Mouse (Mus musculus): ENCODE measurements around the gene Gmpr.

The Gmpr gene

GRCm38 (mm10) chr13:45538532-45539204 is 31.4 kb downstream of the Gmpr start:
- peak; percentile 12 for DNase-seq (ENCODE audit: extremely low spot score, low read depth, low spot score)

- DNase-seq (ENCODE audit: extremely low spot score, low read depth, low spot score): peak; percentile 63
Measured at GRCm38 (mm10) chr13:45539205-45539568, 31.9 kb downstream of the Gmpr start.

DNA sequence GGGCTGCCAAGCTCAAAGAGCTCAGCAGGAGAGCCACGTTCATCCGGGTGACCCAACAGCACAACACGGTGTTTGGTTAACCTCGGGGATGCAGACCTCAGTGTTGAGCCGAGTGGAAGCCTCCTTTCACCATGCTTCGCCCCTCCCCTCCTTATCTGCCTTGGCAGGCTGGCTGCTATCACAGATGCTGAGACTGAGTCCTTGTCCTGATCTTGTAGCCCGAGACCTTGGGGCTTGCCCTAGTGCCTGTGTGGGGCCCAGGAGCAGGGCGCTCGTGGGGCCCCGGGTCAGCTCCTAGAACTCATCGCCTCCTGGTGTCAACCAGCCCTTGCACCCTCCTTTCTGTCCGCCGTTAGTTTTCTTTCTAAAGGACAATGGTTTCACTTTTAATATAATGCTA is 38.7 kb downstream of the Gmpr start:
- no peak for DNase-seq (ENCODE audit: extremely low spot score, low read depth, low spot score)

DNA sequence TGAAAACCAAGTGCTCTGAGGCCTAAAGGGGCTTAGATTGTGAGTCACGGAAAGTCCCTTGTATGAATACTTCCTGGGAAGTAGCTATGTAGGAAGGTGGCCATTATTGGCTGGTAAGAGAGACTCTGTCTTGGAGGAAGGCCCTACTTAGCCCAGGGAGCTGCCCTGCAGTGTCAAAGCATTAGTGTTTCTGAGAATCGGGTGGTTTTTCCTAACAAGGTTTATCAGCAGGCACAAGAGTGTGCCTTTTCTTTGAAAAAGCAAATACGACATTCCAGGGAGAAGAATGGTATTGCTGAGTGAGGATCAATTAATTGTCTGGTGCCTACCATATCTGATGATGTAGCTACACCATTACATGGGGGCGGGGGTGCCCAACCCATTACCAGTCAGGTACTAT is 39.7 kb downstream of the Gmpr start:
- no peak for DNase-seq (ENCODE audit: extremely low spot score, low read depth, low spot score)

- no peak for DNase-seq (ENCODE audit: extremely low spot score, low read depth, low spot score)
Measured at GRCm38 (mm10) chr13:45547549-45547948, 40.3 kb downstream of the Gmpr start.

GRCm38 (mm10) chr13:45553674-45554073 is 46.4 kb downstream of the Gmpr start:
- DNase-seq (ENCODE audit: extremely low spot score, low read depth, low spot score): no peak

DNA sequence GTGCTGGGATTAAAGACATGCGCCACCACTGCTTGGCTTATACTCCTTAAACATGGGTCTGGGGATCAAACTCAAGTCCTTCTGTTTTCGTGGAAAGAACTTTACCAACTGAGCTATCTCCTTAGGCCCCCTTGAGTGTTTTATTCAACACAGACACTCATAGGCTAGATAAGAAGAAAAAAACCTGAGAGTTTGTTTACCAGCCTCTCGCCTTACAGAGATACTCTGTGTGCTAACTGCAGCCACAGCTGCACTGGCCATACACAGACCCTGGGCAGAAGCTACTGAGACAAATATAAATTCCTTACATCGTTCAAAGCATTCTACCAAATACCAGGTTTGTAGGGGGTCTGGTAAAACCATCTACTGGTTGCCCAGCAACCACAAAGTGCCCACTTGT is 51.1 kb downstream of the Gmpr start:
- no peak for DNase-seq (ENCODE audit: extremely low spot score, low read depth, low spot score)

- no peak for DNase-seq (ENCODE audit: extremely low spot score, low read depth, low spot score)
Measured at GRCm38 (mm10) chr13:45559258-45559657, 52.0 kb downstream of the Gmpr start.

DNA sequence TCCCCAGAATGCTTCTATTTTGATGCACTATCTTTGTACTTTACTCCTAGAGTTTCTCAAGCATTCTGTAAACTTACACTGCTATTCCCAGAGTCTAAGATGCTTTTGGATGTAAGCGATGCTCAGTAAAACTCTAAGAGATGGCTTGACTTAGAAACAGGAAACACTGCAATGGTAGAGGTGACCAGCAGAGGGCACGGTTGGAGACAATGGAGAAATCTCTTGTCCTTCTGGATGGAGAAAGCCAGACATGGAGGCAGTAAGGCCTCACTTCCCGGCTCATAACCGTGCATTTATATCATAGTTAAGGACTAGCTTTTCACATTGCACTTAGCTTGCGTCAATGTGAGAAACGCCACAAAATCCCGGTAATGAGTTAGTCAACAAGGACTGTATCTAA is 53.3 kb downstream of the Gmpr start:
- DNase-seq (ENCODE audit: extremely low spot score, low read depth, low spot score): no peak

GRCm38 (mm10) chr13:45562011-45562410 is 54.8 kb downstream of the Gmpr start:
- DNase-seq (ENCODE audit: extremely low spot score, low read depth, low spot score): no peak

DNA sequence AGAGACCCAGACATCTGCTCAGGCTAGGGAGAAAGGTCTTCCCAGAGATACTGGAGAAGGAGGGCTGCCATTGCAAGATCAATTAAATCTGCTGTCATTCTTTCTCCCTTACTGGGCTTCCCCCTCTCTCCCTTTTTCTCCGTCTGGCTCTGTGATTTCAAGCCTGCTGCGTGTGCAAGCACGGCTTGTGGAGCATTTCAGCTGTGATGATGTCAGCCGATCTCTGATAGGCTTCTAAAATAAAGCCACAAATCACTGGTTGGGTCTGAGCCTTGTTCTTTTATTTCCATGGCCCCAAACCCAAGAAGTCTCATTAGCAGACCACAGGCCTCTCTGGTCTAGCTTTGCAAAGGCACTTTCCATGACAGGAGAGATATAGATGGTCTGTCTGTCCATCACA is 57.7 kb downstream of the Gmpr start:
- DNase-seq (ENCODE audit: extremely low spot score, low read depth, low spot score): no peak

DNA sequence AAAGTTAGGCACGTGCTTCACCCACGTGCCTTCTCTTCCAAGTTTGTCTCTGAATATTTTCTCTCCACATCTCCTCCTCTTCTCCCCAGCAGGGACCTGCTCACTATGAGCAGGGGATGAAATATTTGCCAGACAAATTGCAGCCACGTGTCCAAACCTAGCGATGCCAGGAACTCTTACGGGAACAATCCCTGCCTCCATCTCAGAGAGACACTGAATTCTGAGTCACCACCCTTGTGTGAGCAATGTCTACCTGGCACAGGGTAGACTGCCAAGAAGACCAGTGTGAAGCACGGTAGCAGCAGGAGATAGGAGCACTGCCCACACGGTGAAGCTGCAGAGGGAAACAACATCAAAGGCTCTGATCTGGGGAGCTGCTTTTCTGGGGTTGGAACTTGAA is 62.7 kb downstream of the Gmpr start:
- no peak for DNase-seq (ENCODE audit: extremely low spot score, low read depth, low spot score)

- peak; percentile 69 for DNase-seq (ENCODE audit: extremely low spot score, low read depth, low spot score)
Measured at GRCm38 (mm10) chr13:45571795-45572262, 64.6 kb downstream of the Gmpr start.

DNA sequence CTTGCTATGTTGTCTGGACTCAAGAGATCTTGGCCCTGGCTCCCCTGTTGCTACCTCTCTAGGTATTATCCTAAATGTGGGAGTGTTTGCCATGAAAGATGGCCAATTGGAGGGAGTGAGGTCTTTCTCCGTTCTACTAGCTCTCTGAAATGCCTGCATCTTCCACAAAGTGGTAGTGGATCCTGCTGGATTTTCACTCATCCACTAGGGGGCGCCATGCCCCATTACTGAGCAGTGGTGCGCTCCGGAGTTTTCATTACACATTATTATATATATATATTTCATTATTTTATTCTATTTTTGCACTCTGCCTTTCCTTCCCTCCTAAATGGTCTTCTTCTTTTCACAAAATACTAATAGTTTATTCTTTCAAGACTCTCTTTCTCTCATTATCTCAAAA is 65.5 kb downstream of the Gmpr start:
- no peak for DNase-seq (ENCODE audit: extremely low spot score, low read depth, low spot score)

DNA sequence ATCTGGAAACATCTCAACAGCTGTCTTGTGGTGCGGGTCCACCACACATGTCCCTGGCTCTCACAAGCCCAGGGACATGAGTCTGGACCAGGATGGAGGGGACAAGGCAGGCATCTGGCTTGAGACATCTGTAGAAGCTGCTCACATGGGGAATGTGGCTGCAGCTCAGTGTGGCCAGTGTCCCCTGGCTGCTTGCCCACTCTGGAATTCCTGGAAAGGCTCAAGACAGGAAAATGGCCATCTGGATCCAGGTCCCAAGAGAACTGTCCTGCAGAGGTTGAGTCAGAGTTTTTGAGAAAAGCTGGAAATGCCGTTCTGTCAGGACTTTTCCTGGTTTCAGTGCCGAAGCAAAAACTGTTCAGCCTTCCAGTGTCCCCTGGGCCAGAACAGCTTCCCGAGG is 68.9 kb downstream of the Gmpr start:
- no peak for DNase-seq (ENCODE audit: extremely low spot score, low read depth, low spot score)

DNA sequence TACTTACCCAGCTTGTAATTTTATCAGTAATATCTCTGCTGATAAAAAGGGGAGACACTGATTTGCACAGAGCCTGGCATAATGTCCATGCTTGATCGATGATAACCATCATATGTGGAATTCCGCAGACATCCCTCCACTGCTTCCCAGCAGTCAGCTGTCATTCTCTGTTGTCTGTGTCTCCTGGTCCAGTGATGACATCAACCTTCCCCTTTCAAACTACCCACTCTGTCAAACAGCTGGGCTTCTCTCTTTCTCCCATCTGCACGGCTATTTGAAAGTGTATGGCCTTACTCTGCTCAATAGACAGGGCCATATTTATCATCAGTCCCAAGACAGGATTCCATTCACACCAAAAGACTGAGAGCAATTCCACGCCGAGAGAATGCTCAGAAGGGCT is 70.1 kb downstream of the Gmpr start:
- no peak for DNase-seq (ENCODE audit: extremely low spot score, low read depth, low spot score)

DNA sequence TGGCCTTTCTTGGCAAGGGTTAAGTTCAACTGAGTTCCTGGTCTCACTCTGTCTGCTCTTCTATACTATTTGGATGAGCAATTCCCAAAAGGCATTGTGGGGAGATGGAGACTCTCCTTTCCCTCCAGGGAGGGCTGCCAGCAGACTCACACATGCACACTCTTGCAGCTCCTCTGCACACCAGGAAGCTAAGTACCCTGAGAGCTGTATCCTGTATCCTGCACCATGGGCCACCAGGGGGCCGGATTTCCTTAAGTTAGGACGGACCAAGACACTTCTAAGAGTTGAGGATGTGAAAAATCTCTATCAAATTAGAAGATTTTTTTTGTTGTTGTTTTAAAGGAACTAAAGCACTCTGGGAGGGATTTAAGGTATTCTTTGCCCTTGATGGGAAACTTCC is 70.5 kb downstream of the Gmpr start:
- DNase-seq (ENCODE audit: extremely low spot score, low read depth, low spot score): no peak

DNA sequence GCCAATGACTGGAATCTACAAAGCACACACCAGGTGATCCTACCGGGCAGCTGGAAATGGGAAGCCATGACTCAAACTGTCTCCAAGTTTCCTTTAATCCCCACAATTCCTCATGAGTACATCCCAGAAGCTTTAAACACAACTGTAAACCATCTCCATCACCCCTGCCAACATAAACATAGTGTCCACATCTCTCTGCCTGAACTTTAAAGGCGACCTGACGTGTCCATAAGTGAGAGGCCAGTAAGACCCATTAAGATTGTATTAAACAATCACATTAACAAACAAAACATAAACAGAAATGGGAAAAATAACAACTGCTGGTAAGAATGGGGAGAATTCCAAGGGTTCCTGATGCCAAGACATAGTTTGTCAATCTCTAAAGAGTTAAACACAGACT is 72.5 kb downstream of the Gmpr start:
- no peak for DNase-seq (ENCODE audit: extremely low spot score, low read depth, low spot score)

GRCm38 (mm10) chr13:45582294-45582693 is 75.0 kb downstream of the Gmpr start:
- DNase-seq (ENCODE audit: extremely low spot score, low read depth, low spot score): no peak

DNA sequence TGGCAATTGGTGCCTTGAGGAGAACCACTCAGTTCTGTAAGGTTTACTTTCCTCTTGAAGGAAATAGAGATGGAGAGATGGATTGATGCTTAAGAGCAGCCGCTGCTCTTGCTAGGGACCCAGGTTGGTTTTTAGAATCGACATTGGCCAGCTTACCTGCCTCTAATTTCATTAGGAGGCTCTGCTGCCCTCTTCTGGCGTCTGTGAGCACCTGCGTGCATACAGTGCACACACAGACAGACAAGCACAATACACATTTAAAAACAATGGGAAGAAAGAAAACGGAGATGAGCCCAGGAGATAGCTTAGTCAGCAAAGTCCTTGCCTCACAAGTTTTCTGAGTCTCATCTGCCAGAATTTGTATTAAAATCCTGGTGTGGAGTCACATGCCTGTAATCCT is 75.8 kb downstream of the Gmpr start:
- no peak for DNase-seq (ENCODE audit: extremely low spot score, low read depth, low spot score)

DNA sequence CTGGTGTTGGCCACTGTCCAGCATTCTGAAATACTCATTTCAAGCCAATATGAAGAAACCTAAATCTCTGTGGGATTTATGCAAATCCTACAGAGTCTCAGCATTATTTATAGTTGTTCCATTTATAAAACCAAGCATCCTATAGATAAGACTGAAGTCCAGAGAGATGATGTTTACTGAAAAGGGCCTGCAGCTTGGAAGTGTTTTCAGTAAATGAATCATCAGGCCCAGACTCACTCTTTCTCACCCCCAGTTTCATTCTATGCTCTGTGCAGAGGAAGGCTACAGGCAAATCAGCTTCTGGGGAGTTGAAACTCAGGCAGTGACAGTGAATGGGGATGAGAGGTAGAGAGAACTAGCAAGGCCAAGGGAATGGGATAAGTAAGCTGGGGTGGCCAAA is 83.7 kb downstream of the Gmpr start:
- no peak for DNase-seq (ENCODE audit: extremely low spot score, low read depth, low spot score)

- no peak for DNase-seq (ENCODE audit: extremely low spot score, low read depth, low spot score)
Measured at GRCm38 (mm10) chr13:45593914-45594313, 86.7 kb downstream of the Gmpr start.

GRCm38 (mm10) chr13:45595416-45595815 is 88.2 kb downstream of the Gmpr start:
- no peak for DNase-seq (ENCODE audit: extremely low spot score, low read depth, low spot score)

All from hindlimb bud, embryonic 11.5 days (tissue).